Mouse (Mus musculus) kidney, embryonic 14.5 days (tissue): ENCODE results near the gene Iqce. TPM values are rescaled to one million over a fixed set of nuclear protein-coding genes. Genes with fewer than 3 reads are reported as not detected.

Experiments used
- ATAC-seq: fragments of 200-750 bp; cut with Nextera tagmentation; 2 replicates; pipeline ENCODE4 v1.8.0; 2017; ENCODE audit warnings: moderate number of reproducible peaks, mild to moderate bottlenecking, moderate TSS enrichment, moderate library complexity; ENCODE audit not compliant: low FRiP score, low TSS enrichment
- H3K27ac ChIP-seq: fragments of 300-500 bp; sonication (generic); 2 replicates; pipeline ENCODE4 v1.5.1; 2014; ENCODE audit warnings: low read depth, mild to moderate bottlenecking, low read length, moderate library complexity, mixed read lengths
- H3K27me3 ChIP-seq: fragments of 300-500 bp; sonication (generic); 2 replicates; pipeline ENCODE4 v1.6.1; 2014; ENCODE audit warnings: mild to moderate bottlenecking, low read length; ENCODE audit not compliant: control insufficient read depth, insufficient read depth
- H3K36me3 ChIP-seq: fragments of 300-500 bp; sonication (generic); 2 replicates; pipeline ENCODE4 v1.6.1; 2014; ENCODE audit warnings: low read length, mixed read lengths; ENCODE audit not compliant: control insufficient read depth, insufficient read depth
- H3K4me1 ChIP-seq: fragments of 300-500 bp; sonication (generic); 2 replicates; pipeline ENCODE4 v1.6.1; 2014; ENCODE audit warnings: low read length, mixed read lengths; ENCODE audit not compliant: control insufficient read depth, insufficient read depth
- H3K4me2 ChIP-seq: fragments of 300-500 bp; sonication (generic); replicated peaks from 2 replicates; pipeline ENCODE4 v1.6.1; 2014; ENCODE audit warnings: low read depth, mild to moderate bottlenecking, low read length
- H3K4me3 ChIP-seq: fragments of 300-500 bp; sonication (generic); 2 replicates; pipeline ENCODE4 v1.5.1; 2014; ENCODE audit warnings: mild to moderate bottlenecking, low read length
- H3K9ac ChIP-seq: fragments of 300-500 bp; sonication (generic); 2 replicates; pipeline ENCODE4 v1.6.1; 2014; ENCODE audit warnings: low read depth, mild to moderate bottlenecking, low read length, moderate library complexity
- H3K9me3 ChIP-seq: fragments of 300-500 bp; sonication (generic); 2 replicates; pipeline ENCODE4 v1.6.1; 2016; ENCODE audit warnings: low read length; ENCODE audit not compliant: control insufficient read depth
- WGBS: fragments of 180-500 bp; shearing (Covaris S2); extraction: QIAGEN DNeasy Blood & Tissue Kit; methylation state at CpG from one replicate; pipeline ENCODE4 v1.1.7; 2014; 5-methylcytosine and 5-hydroxymethylcytosine counted together
- polyA plus RNA-seq: library from polyadenylated mRNA; unstranded; fragments of >200 nt; fragmentation: Nextera tagmentation; extraction: Ambion mirVana; gene quantifications from 2 replicates; pipeline ENCODE4 v1.2.1, GENCODE M21; 2014

The Iqce gene
- polyA plus RNA-seq = 19.4 and 26.8 TPM in 2 replicates

- ATAC-seq = peak; percentile 45
- Histone ChIP-seq H3K4me2 (peak within 1 kb of the TSS; percentile 85), H3K9ac (peak within 1 kb of the TSS; percentile 69), H3K4me1 (peaks cover 18% of the 10 kb centered on the region), H3K27ac (peak within 1 kb of the TSS; percentile 89), H3K4me3 (peak within 1 kb of the TSS; percentile 89), H3K36me3 (peaks cover 14% of the 10 kb centered on the region), H3K27me3 (no peaks in the 10 kb centered on the region), H3K9me3 (no peaks in the 10 kb centered on the region)
- under 1% methylated on average over 32 of the region's 33 CpGs for WGBS
Measured at GRCm38 (mm10) chr5:140702103-140702513, at the start of gene Iqce. Iqce (minus strand) TSS chr5:140702378.

- 0% methylated on average over 1 of the region's 2 CpGs for WGBS
- ATAC-seq = no peak
- no peak overlapping the region for H3K4me2 ChIP-seq
Measured at GRCm38 (mm10) chr5:140750925-140751324, 48.7 kb upstream of the Iqce start.

GRCm38 (mm10) chr5:140749062-140749875 lies 47.1 kb upstream of the Iqce start:
- ATAC-seq = peak; percentile 77
- 14% methylated on average over 12 of the region's 12 CpGs for WGBS

More at GRCm38 (mm10) chr5:140750925-140751324, 48.7 kb upstream of the Iqce start:
- no peaks in the 10 kb centered on the region for H3K27me3 ChIP-seq
- 0 out of 2 replicates have a peak, but pooled peaks cover 4% of the 10 kb centered on the region for H3K9me3 ChIP-seq
- no peak overlapping the region for H3K27ac ChIP-seq
- H3K36me3 ChIP-seq = no peaks in the 10 kb centered on the region
- H3K4me3 ChIP-seq = no peak overlapping the region
- no peak overlapping the region for H3K9ac ChIP-seq
- H3K4me1 ChIP-seq = peaks cover 5% of the 10 kb centered on the region; the same call in 1 of the 2 replicates

GRCm38 (mm10) chr5:140748425-140748824 lies 46.2 kb upstream of the Iqce start:
- no peaks in the 10 kb centered on the region for H3K27me3 ChIP-seq
- 87% methylated on average over 10 of the region's 10 CpGs for WGBS
- no peak for ATAC-seq

More at GRCm38 (mm10) chr5:140749062-140749875, 47.1 kb upstream of the Iqce start:
- Histone ChIP-seq H3K4me1 (peaks cover 5% of the 10 kb centered on the region; the same call in 1 of the 2 replicates), H3K27ac (no peak overlapping the region), H3K36me3 (no peaks in the 10 kb centered on the region), H3K27me3 (no peaks in the 10 kb centered on the region), H3K9me3 (0 out of 2 replicates have a peak, but pooled peaks cover 4% of the 10 kb centered on the region), H3K4me2 (peak overlapping the region; percentile 42), H3K4me3 (peak overlapping the region; percentile 32), H3K9ac (peak overlapping the region; percentile 59; the same call in 1 of the 2 replicates)

GRCm38 (mm10) chr5:140743706-140744131 lies 41.5 kb upstream of the Iqce start:
- H3K27ac ChIP-seq = no peak overlapping the region
- 38% methylated on average over 12 of the region's 12 CpGs for WGBS
- no peak overlapping the region for H3K4me3 ChIP-seq
- H3K27me3 ChIP-seq = no peaks in the 10 kb centered on the region
- no peak overlapping the region for H3K4me2 ChIP-seq
- H3K9me3 ChIP-seq = no peaks in the 10 kb centered on the region
- no peaks in the 10 kb centered on the region for H3K36me3 ChIP-seq
- ATAC-seq = no peak
- no peak overlapping the region for H3K9ac ChIP-seq
- H3K4me1 ChIP-seq = no peaks in the 10 kb centered on the region

More at GRCm38 (mm10) chr5:140748425-140748824, 46.2 kb upstream of the Iqce start:
- no peak overlapping the region for H3K4me3 ChIP-seq
- H3K9ac ChIP-seq = no peak overlapping the region
- H3K9me3 ChIP-seq = 0 out of 2 replicates have a peak, but pooled peaks cover 4% of the 10 kb centered on the region
- no peaks in the 10 kb centered on the region for H3K36me3 ChIP-seq
- H3K4me1 ChIP-seq = peaks cover 5% of the 10 kb centered on the region; the same call in 1 of the 2 replicates
- no peak overlapping the region for H3K27ac ChIP-seq
- H3K4me2 ChIP-seq = no peak overlapping the region

GRCm38 (mm10) chr5:140741877-140742276 lies 39.7 kb upstream of the Iqce start:
- ATAC-seq = no peak
- Histone ChIP-seq H3K9me3 (no peaks in the 10 kb centered on the region), H3K4me2 (no peak overlapping the region), H3K36me3 (no peaks in the 10 kb centered on the region), H3K27ac (no peak overlapping the region), H3K27me3 (no peaks in the 10 kb centered on the region), H3K4me1 (no peaks in the 10 kb centered on the region), H3K4me3 (no peak overlapping the region), H3K9ac (no peak overlapping the region)

- Histone ChIP-seq H3K36me3 (no peaks in the 10 kb centered on the region), H3K9ac (no peak overlapping the region), H3K9me3 (no peaks in the 10 kb centered on the region), H3K4me1 (no peaks in the 10 kb centered on the region), H3K4me3 (no peak overlapping the region), H3K27me3 (no peaks in the 10 kb centered on the region), H3K4me2 (no peak overlapping the region), H3K27ac (no peak overlapping the region)
- WGBS = 63% methylated on average over 11 of the region's 11 CpGs
- ATAC-seq = no peak
Measured at GRCm38 (mm10) chr5:140741040-140741439, 38.9 kb upstream of the Iqce start.

GRCm38 (mm10) chr5:140739813-140740212 lies 37.6 kb upstream of the Iqce start:
- no peak for ATAC-seq
- H3K9ac ChIP-seq = no peak overlapping the region
- H3K4me3 ChIP-seq = no peak overlapping the region
- no peaks in the 10 kb centered on the region for H3K9me3 ChIP-seq
- no peaks in the 10 kb centered on the region; the same call in 1 of the 2 replicates for H3K4me1 ChIP-seq
- H3K36me3 ChIP-seq = no peaks in the 10 kb centered on the region
- no peaks in the 10 kb centered on the region; the same call in 1 of the 2 replicates for H3K27me3 ChIP-seq
- no peak overlapping the region for H3K27ac ChIP-seq
- no peak overlapping the region for H3K4me2 ChIP-seq
- 61% methylated on average over 12 of the region's 12 CpGs for WGBS

GRCm38 (mm10) chr5:140736166-140736565 lies 34.0 kb upstream of the Iqce start:
- ATAC-seq = no peak
- H3K27me3 ChIP-seq = no peaks in the 10 kb centered on the region; the same call in 1 of the 2 replicates
- 29% methylated on average over 8 of the region's 13 CpGs for WGBS
- H3K36me3 ChIP-seq = no peaks in the 10 kb centered on the region
- no peak overlapping the region for H3K9ac ChIP-seq
- no peak overlapping the region for H3K27ac ChIP-seq
- no peaks in the 10 kb centered on the region for H3K9me3 ChIP-seq
- no peak overlapping the region for H3K4me3 ChIP-seq
- H3K4me2 ChIP-seq = peak overlapping the region; percentile 45
- no peaks in the 10 kb centered on the region; the same call in 1 of the 2 replicates for H3K4me1 ChIP-seq
